Mouse (Mus musculus): Measurements from ENCODE around the gene Ascc2. TPM values are rescaled to one million over a fixed set of nuclear protein-coding genes. Genes with fewer than 3 reads are reported as not detected.
A peak's percentile ranks its signal among the peaks of the same experiment; 100 is the strongest.
"Not testable (repeated sequence)": the region's sequence is repeated elsewhere in the genome, so short reads cannot be mapped to it uniquely, and the experiment has no call there.

Ascc2 gene
- total RNA-seq, 1 experiment from 2014 or later = 31.4 TPM

DNA sequence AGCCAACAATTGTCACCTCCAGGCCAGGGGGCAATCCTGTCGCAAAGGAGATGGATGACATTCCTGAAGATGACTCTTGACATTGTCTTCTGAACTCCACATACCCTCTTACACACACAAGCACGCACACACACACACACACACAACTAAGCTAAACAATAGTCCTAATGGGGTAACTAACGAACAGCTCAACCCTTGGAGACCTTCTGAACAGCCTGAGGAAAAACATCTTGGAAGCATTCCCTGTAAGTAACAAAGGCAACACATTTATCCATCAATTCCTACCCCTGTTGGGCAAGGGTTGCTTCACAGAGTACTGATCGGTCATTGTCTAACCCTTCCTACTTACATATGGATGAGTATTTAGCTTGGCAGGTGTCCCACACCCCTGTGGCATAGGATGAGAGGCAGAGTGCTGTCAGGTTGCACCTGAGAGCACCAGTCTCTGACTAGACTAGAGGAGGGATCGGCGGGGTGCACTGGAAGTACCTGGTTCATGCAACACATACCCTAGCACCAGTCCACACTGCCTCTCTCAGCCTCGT lies 15.0 kb upstream of the Ascc2 start:
- ATAC-seq (replicated peaks in 1 of 2; ENCODE audit: insufficient read depth in 1 of 2, low FRiP score in 2 of 2, low TSS enrichment in 1 of 2, low read depth in 1 of 2, poor library complexity in 2 of 2, severe bottlenecking in 2 of 2) = no peak

DNA sequence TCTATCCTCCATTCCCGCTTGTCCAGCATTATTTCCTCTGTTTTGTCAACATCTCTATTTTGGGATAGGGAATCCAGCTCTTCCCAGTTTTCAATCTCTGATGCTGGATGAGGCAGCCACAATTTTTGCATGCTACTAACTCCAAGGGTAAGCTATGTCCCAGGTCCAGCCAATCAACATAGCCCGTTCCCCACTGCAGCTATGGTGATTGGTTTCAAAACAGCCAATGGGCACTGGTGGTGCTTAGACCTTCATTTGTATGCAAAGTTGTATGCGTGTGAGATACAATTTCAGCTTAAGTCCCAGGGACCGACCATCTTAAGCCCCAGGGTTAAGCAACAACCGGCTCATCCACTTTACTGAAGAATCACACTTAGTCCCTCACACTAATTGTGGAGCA lies 14.6 kb upstream of the Ascc2 start:
- no peak for ATAC-seq (replicated peaks in 1 of 2; ENCODE audit: insufficient read depth in 1 of 2, low FRiP score in 2 of 2, low TSS enrichment in 1 of 2, low read depth in 1 of 2, poor library complexity in 2 of 2, severe bottlenecking in 2 of 2)

DNA sequence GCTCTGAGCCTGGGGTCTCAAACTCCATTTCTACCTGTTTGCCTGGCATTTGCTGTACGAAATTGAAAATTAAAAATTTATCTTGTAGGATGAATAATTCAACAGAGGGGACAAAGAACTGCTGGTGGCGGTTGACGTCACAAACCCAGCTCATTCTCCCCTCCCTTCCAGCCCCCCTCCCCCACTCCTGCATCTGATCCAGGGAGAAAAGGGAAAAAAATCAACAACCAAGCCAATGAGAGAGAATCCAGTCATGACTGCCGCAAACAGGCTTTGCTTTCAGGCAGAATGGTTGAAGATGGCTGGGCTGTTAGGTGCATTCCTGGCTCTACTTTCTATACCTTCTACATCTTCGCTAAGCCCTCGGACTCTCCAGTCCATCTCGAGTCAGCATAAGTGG lies 11.6 kb upstream of the Ascc2 start:
- no peak for ATAC-seq (replicated peaks in 1 of 2; ENCODE audit: insufficient read depth in 1 of 2, low FRiP score in 2 of 2, low TSS enrichment in 1 of 2, low read depth in 1 of 2, poor library complexity in 2 of 2, severe bottlenecking in 2 of 2)

DNA sequence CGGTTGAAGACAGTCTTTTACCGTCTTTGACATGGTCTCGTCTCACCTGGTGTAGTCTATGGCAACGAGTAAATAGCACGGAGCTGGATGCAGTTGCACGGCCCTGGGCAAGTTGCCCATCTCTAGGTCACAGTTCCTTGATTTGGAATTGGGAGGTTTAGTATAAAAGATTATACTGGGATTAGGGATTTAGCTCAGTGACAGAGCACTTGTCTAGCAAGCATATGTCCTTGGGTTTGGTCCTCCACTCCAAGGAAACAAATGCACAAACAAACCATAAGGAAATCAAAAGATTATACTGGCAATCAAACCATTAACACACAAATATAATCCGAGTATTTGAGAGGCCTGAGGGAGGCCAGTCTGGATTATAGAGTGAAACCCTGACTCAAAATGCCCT lies 9.9 kb upstream of the Ascc2 start:
- ATAC-seq (replicated peaks in 1 of 2; ENCODE audit: insufficient read depth in 1 of 2, low FRiP score in 2 of 2, low TSS enrichment in 1 of 2, low read depth in 1 of 2, poor library complexity in 2 of 2, severe bottlenecking in 2 of 2) = no peak

DNA sequence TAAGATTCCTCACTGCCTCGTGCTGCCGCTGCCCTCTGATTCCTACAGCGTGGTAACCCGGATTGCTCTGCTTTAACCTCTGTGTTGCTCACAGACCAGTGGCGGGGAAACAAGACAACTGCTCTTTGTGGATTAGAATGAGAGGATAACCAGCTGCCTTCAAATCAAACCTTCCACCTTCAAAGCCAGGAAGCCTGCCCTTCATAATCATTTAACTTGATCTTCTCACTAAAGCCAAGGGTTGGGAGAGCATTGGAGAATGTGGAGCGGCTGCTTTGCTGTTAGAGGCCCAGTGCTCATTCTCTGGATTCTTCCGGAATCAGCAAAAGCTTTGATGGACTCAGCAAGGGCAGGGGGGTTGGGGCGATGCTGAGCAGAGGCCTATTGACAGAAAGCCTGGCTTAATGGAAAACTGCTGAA lies 7.7 kb upstream of the Ascc2 start:
- ATAC-seq (replicated peaks in 1 of 2; ENCODE audit: insufficient read depth in 1 of 2, low FRiP score in 2 of 2, low TSS enrichment in 1 of 2, low read depth in 1 of 2, poor library complexity in 2 of 2, severe bottlenecking in 2 of 2) = no peak

DNA sequence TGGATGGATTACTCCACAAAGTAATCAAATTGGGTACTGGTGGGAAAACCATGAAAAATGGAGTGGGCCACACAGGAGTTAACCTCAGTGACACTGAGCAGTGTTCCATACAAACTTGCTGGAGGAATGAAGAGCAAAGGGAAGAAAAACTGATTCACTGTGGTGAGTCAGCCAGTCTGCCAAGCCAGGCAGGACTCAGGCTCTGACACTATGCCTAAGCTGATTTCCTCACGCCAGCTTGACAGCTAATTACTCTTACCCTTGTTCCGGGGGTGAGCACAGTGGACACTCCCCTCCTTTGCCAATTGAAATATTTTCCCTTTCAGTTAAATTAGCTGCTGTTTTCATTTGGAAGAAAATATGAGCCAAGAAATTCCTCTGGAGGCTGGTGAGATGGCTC lies 4.1 kb upstream of the Ascc2 start:
- ATAC-seq (replicated peaks in 1 of 2; ENCODE audit: insufficient read depth in 1 of 2, low FRiP score in 2 of 2, low TSS enrichment in 1 of 2, low read depth in 1 of 2, poor library complexity in 2 of 2, severe bottlenecking in 2 of 2) = no peak

DNA sequence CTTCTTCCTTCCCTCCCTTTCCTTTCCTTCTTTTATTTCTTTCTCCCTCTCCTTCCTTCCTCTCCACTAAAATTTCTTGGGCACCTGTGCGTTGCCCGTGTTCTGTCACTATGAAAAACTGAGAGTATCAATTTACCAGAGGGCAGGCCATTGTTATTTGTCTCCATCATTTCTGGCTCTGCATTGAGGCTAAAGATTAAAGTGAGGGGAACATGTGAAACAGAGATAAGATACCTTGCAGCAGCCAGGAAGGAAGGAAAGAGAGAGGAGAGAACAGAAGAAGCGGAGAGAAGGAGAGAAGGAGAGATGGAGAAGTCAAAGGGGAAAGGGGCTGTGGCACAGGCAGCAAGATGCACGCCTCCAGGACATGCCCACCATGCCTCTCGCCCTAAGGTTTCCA lies 3.2 kb upstream of the Ascc2 start:
- no peak for ATAC-seq (replicated peaks in 1 of 2; ENCODE audit: insufficient read depth in 1 of 2, low FRiP score in 2 of 2, low TSS enrichment in 1 of 2, low read depth in 1 of 2, poor library complexity in 2 of 2, severe bottlenecking in 2 of 2)

DNA sequence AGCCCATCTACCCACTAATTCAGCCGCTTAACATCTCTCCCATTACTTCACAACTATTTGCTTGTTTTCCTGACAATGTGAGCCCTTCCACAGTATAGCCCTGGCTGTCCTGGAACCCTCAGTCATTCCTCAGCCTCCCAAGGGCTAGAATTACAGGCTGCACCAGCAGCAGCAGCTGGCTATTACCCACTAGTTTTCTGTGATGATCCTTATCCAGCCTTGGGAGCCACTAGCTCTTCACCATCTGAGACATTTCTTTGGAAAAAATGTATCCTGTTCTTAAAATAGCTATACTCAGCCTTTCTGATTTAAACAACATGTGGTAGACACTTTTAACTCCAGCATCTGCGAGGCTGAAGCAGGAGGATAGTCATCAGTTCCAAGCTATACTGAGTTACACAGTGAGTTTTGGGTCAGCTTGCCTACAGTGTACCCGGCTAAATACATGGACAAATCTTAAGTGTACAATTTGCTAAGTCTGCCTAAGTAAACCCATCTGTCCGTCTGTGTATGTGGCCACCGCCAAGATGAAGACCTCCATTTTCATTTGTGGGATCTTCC lies 685 bp upstream of the Ascc2 start:
- no peak for ATAC-seq (replicated peaks in 1 of 2; ENCODE audit: insufficient read depth in 1 of 2, low FRiP score in 2 of 2, low TSS enrichment in 1 of 2, low read depth in 1 of 2, poor library complexity in 2 of 2, severe bottlenecking in 2 of 2)

DNA sequence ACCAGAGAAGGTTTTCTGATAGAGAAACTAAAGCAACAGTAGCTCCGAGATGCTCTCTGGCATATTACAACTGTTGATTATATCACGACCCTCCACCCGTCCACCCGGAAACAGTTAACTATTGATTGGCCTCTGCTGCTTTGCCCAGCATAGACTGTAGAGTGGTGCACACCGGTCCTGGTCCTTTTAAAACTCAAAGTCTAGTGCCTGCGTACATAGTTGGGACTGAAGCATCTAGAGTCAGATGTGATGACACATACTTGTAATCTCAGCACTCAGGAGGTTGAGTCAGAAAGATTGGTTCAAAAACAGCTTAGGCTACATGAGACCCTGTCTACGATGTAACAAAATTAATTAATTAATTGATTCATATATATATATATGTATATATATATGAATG lies 714 bp downstream of the Ascc2 start:
- no peak for ATAC-seq (replicated peaks in 1 of 2; ENCODE audit: insufficient read depth in 1 of 2, low FRiP score in 2 of 2, low TSS enrichment in 1 of 2, low read depth in 1 of 2, poor library complexity in 2 of 2, severe bottlenecking in 2 of 2)

DNA sequence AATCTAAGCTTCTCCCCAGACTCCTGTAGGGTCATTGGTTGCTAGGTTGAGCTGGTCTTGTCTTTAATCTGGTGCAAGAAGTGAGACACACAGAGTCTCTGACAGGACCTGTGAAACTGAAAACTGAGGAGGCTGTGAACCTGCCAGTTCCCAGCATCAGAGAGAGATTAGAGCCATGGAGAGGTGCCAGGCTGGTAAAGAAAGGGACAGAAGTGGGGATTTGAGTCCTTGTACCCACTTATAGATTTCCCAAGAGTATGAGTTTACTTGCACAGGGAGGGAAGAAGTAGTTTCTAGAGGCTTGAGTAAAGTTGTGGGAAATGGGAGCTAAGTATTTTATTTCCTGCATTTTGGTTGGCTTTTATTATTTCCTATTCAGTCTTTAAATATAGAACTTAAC lies 3.6 kb downstream of the Ascc2 start:
- no peak for ATAC-seq (replicated peaks in 1 of 2; ENCODE audit: insufficient read depth in 1 of 2, low FRiP score in 2 of 2, low TSS enrichment in 1 of 2, low read depth in 1 of 2, poor library complexity in 2 of 2, severe bottlenecking in 2 of 2)

DNA sequence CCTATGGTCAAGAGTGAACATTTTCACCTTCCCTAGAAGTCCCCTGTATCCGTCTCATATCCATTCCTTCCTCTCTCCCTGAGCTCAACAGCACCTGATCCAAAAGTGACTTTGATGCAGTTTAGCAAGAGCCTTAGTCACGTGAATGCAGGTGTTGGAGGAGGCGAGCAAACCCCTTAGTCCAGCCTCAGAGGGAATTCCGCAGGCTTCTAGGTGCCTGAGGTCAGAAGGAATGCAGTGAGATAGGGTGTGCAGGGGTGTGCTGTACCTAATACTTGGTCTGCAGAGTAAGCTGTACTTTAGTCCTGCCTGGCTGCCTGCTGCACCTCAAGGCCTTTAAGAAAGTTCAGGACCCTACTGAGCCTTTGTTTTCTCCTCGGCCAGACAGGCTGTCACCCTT lies 6.2 kb downstream of the Ascc2 start:
- no peak for ATAC-seq (replicated peaks in 1 of 2; ENCODE audit: insufficient read depth in 1 of 2, low FRiP score in 2 of 2, low TSS enrichment in 1 of 2, low read depth in 1 of 2, poor library complexity in 2 of 2, severe bottlenecking in 2 of 2)

DNA sequence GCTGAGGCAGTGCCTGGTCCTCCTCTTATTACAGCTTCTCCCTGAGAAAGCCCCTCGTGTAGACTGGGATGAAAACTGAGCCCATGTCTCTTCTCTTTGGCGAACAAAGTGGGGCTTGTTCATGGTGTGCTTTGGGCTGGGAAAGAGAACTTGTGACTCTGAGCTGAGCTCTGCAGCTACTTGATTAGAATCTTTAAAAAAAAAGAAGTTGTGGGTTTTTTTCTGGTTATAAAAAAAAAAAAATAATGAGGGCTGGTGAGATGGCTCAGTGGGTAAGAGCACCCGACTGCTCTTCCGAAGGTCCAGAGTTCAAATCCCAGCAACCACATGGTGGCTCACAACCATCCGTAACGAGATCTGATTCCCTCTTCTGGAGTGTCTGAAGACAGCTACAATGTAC lies 7.6 kb downstream of the Ascc2 start:
- ATAC-seq (replicated peaks in 1 of 2; ENCODE audit: insufficient read depth in 1 of 2, low FRiP score in 2 of 2, low TSS enrichment in 1 of 2, low read depth in 1 of 2, poor library complexity in 2 of 2, severe bottlenecking in 2 of 2) = not testable (repeated sequence)

DNA sequence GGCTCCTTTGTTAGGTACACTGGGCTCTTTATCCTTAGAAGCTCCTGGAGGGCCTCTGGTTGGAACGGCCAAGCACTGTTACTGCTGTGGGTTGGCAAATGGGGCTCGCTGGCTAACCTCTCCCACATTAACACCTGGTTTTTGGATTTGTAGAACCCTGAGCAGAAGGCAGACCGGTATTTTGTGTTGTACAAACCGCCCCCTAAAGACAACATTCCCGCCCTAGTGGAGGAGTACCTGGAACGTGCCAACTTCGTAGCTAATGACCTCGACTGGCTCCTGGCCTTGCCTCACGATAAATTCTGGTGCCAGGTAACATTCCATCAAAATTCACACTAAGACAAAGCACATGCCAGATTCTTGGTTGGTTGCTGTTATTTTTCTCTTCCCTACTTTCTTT lies 8.9 kb downstream of the Ascc2 start:
- ATAC-seq (replicated peaks in 1 of 2; ENCODE audit: insufficient read depth in 1 of 2, low FRiP score in 2 of 2, low TSS enrichment in 1 of 2, low read depth in 1 of 2, poor library complexity in 2 of 2, severe bottlenecking in 2 of 2) = no peak

DNA sequence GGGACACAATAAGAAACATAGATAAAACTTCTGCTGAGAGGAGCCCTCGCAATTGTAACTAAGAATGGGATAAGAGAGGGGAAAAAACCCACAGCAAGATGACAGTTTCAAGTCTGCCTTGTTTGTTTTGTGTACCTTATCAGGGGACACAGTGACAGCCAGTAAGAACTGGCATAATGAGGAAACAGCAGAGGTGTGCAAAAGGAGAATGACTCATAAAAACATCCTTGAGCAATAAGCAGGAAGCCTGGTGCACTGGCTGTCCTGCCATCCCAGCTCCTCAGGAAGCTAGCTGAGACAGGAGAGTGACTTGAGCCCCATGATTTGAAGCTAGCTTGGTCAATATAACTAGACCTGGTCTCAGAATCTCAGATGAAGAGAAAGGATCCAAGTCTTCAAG lies 22.3 kb downstream of the Ascc2 start:
- ATAC-seq (replicated peaks in 1 of 2; ENCODE audit: insufficient read depth in 1 of 2, low FRiP score in 2 of 2, low TSS enrichment in 1 of 2, low read depth in 1 of 2, poor library complexity in 2 of 2, severe bottlenecking in 2 of 2) = no peak; a peak in 2 of 4 replicates

DNA sequence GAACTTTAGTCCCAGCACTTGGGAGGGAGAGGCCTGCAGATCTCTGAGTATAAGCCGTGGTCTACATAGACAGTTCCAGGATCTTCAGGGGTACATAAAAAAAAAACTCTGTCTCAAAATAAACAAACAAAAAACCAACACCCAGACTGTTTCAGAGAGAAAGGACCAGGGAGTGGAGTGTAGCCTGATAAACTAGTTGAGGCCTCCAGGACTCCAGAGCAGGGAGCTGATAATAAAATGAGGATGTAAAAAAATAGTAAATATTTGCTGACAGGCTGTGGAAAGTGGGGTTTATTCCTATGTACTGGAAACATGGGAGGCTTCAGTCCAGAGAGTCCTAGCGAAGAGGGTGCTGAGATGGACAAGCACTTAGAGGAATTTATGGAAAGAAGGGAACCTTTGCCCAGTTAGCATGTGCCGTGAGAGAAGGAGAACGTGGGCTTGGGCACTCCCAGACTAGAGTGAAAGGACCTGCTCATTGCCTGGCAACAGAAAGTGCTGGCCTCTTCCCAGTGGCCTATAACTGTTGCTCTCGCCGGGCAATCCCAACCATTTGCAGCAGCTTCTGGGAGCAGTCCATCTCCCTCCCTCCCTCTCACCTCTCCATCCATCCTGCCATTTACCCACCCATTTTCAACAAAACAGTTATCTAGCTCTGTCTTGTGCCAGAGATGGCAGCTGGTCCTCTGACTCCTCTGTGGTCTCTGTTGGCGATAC lies 22.9 kb downstream of the Ascc2 start:
- ATAC-seq (replicated peaks in 1 of 2; ENCODE audit: insufficient read depth in 1 of 2, low FRiP score in 2 of 2, low TSS enrichment in 1 of 2, low read depth in 1 of 2, poor library complexity in 2 of 2, severe bottlenecking in 2 of 2) = no peak

DNA sequence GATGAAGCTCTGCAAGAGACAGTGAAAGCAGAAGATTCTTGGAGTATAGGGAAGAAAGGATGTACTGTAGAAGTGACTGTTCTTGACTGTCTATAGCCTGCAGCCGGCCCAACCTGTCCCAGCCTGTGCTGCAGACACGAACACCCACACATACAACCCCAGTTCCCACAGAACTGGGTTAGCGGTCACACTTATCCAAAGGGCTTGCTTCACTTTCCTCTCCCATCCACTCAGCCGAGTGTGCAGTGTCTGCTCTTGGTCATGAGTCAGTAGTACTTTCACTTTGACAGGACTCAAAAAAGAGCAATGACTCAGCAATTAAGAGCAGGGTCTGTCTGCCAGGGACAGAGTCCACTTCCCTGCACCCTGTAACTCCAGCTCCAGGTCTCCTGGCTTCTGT lies 23.8 kb downstream of the Ascc2 start:
- peak; percentile 12 to 25; a peak in 1 of 4 replicates for ATAC-seq (replicated peaks in 1 of 2; ENCODE audit: insufficient read depth in 1 of 2, low FRiP score in 2 of 2, low TSS enrichment in 1 of 2, low read depth in 1 of 2, poor library complexity in 2 of 2, severe bottlenecking in 2 of 2)

DNA sequence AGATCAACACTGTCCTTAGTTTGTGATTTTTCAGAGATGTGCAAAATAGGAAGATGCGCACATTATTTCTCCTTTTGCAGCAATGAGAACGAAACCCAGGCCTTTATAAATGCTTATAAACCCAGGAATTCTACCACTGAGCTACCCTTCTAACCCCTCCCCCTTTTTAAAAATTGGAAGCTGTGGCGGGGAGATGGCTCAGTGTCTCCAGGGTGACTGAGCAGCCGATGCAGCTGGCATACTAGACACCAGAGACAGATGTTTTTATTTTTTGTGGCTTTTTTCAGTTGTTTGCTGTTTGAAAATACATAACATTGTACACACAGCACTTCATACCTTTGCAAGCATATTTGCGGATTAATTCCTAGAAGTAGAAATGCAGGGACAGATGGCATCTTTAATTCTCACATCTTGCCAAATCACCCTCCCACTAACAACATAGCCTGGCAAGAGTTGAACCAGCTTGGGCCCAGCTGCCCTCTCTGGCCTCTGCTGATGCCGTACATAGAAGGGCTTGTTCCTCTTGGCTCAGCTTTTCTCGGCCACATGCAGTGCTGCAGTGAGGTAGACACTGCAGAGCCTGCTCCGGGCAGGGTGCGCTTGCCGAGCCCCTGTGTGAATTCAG lies 24.4 kb downstream of the Ascc2 start:
- ATAC-seq (replicated peaks in 1 of 2; ENCODE audit: insufficient read depth in 1 of 2, low FRiP score in 2 of 2, low TSS enrichment in 1 of 2, low read depth in 1 of 2, poor library complexity in 2 of 2, severe bottlenecking in 2 of 2) = no peak

DNA sequence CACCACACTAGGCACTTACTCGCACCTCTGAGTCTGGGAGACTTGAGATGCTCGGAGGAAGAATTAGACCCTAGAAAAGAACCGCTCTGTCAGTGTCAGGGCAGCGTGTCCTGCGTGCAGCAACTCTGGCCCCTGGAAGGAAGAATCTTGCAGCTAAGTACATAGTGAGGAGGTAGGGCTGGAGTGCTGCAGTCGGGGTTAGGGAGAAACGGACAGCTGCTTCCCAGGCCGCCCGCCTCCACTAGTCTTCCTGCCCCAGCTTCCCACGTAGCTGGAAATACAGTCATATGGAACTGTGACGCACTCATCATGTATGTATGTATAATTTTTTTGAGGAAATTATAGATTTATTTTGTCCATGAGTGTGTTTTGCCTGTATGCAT lies 24.9 kb downstream of the Ascc2 start:
- ATAC-seq (replicated peaks in 1 of 2; ENCODE audit: insufficient read depth in 1 of 2, low FRiP score in 2 of 2, low TSS enrichment in 1 of 2, low read depth in 1 of 2, poor library complexity in 2 of 2, severe bottlenecking in 2 of 2) = no peak

DNA sequence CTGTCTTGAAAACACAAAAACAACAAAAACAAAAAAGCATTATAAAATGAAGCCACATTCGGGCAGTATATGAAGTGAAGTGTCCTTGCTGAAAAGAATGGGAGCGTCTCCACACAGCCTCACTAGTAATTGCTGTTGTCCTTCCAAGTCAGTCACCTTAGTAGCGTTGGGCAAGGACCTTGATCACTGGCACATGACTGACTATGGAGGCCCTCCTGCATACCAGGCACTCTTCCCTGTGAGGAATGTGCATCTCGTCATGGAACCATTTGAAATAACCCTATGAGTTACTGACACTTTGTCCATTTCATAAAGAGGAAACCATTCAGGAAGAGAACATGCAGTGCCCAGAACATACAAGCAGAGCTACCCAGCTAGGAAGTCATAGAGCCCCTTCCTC lies 34.2 kb downstream of the Ascc2 start:
- no peak for ATAC-seq (replicated peaks in 1 of 2; ENCODE audit: insufficient read depth in 1 of 2, low FRiP score in 2 of 2, low TSS enrichment in 1 of 2, low read depth in 1 of 2, poor library complexity in 2 of 2, severe bottlenecking in 2 of 2)

Measured in hematopoietic stem cell, adult 5-6 weeks (primary cell).